Mouse (Mus musculus): Measurements from ENCODE around the gene Fbxo46. TPM values are rescaled to one million over a fixed set of nuclear protein-coding genes. Genes with fewer than 3 reads are reported as not detected.

Fbxo46 gene
- total and polyA plus RNA-seq, 2 experiments from 2014 or later, result 9.9 to 20.6 TPM

GRCm38 (mm10) chr7:19127744-19128143 is 8.1 kb downstream of the Fbxo46 start:
- no peak for ATAC-seq (ENCODE audit: low FRiP score)
- no peak for DNase-seq (ENCODE audit: low spot score)
- Histone ChIP-seq H3K27ac (ENCODE audit: low read depth, low read length) (no peak overlapping the region), H3K36me3 (ENCODE audit: insufficient read depth, low read length) (no peaks in the 10 kb centered on the region), H3K27me3 (ENCODE audit: insufficient read depth, low read length) (no peaks in the 10 kb centered on the region), H3K4me3 (ENCODE audit: low read depth, low read length) (no peak overlapping the region), H3K4me2 (ENCODE audit: low read depth, low read length, poor library complexity, severe bottlenecking) (no peak overlapping the region), H3K9ac (replicated peaks; ENCODE audit: low read length, poor library complexity, severe bottlenecking) (no peak overlapping the region), H3K4me1 (ENCODE audit: insufficient read depth, low read length) (no peaks in the 10 kb centered on the region), H3K9me3 (ENCODE audit: low read length) (no peaks in the 10 kb centered on the region)
- TF ChIP-seq CTCF (IDR thresholded peaks at IDR 0.05), result no peak
- 95% methylated on average over 5 of the region's 5 CpGs for WGBS

GRCm38 (mm10) chr7:19129396-19129795 is 9.7 kb downstream of the Fbxo46 start:
- H3K36me3 ChIP-seq (ENCODE audit: insufficient read depth, low read length), result no peaks in the 10 kb centered on the region
- no peak overlapping the region for H3K9ac ChIP-seq (replicated peaks; ENCODE audit: low read length, poor library complexity, severe bottlenecking)
- DNase-seq (ENCODE audit: low spot score) (no peak), ATAC-seq (ENCODE audit: low FRiP score) (no peak)
- no peak overlapping the region for H3K4me3 ChIP-seq (ENCODE audit: low read depth, low read length)
- no peak overlapping the region for H3K4me2 ChIP-seq (ENCODE audit: low read depth, low read length, poor library complexity, severe bottlenecking)
- H3K9me3 ChIP-seq (ENCODE audit: low read length), result no peaks in the 10 kb centered on the region
- no peaks in the 10 kb centered on the region for H3K4me1 ChIP-seq (ENCODE audit: insufficient read depth, low read length)
- TF ChIP-seq CTCF (IDR thresholded peaks at IDR 0.05), result no peak
- H3K27me3 ChIP-seq (ENCODE audit: insufficient read depth, low read length), result no peaks in the 10 kb centered on the region
- H3K27ac ChIP-seq (ENCODE audit: low read depth, low read length), result no peak overlapping the region
- 97% methylated on average over 5 of the region's 5 CpGs for WGBS

GRCm38 (mm10) chr7:19130657-19131056 is 11.0 kb downstream of the Fbxo46 start:
- peak overlapping the region; percentile 90 for H3K27ac ChIP-seq (ENCODE audit: low read depth, low read length)
- peaks cover 5% of the 10 kb centered on the region; the same call in 1 of the 2 replicates for H3K36me3 ChIP-seq (ENCODE audit: insufficient read depth, low read length)
- H3K4me2 ChIP-seq (ENCODE audit: low read depth, low read length, poor library complexity, severe bottlenecking), result peak overlapping the region; percentile 45
- H3K4me3 ChIP-seq (ENCODE audit: low read depth, low read length), result peak overlapping the region; percentile 27; the same call in 1 of the 2 replicates
- H3K9ac ChIP-seq (replicated peaks; ENCODE audit: low read length, poor library complexity, severe bottlenecking), result peak overlapping the region; percentile 50
- H3K27me3 ChIP-seq (ENCODE audit: insufficient read depth, low read length), result no peaks in the 10 kb centered on the region
- peak; percentile 14; the same call in 1 of the 2 replicates for ATAC-seq (ENCODE audit: low FRiP score)
- WGBS, result 34% methylated on average over 4 of the region's 4 CpGs
- no peaks in the 10 kb centered on the region for H3K9me3 ChIP-seq (ENCODE audit: low read length)
- TF ChIP-seq CTCF (IDR thresholded peaks at IDR 0.05), result peak; percentile 51
- no peaks in the 10 kb centered on the region for H3K4me1 ChIP-seq (ENCODE audit: insufficient read depth, low read length)
- DNase-seq (ENCODE audit: low spot score), result no peak

- peak overlapping the region; percentile 90 for H3K27ac ChIP-seq (ENCODE audit: low read depth, low read length)
- peak; percentile 99 for DNase-seq (ENCODE audit: low spot score)
- peak overlapping the region; percentile 39 for H3K4me3 ChIP-seq (ENCODE audit: low read depth, low read length)
- under 1% methylated on average over 39 of the region's 39 CpGs for WGBS
- H3K9ac ChIP-seq (replicated peaks; ENCODE audit: low read length, poor library complexity, severe bottlenecking), result peak overlapping the region; percentile 50
- H3K9me3 ChIP-seq (ENCODE audit: low read length), result no peaks in the 10 kb centered on the region
- no peaks in the 10 kb centered on the region for H3K4me1 ChIP-seq (ENCODE audit: insufficient read depth, low read length)
- peak; percentile 94 for TF ChIP-seq CTCF (IDR thresholded peaks at IDR 0.05)
- H3K36me3 ChIP-seq (ENCODE audit: insufficient read depth, low read length), result peaks cover 13% of the 10 kb centered on the region; the same call in 1 of the 2 replicates
- ATAC-seq (ENCODE audit: low FRiP score), result peak; percentile 98
- peak overlapping the region; percentile 62 for H3K4me2 ChIP-seq (ENCODE audit: low read depth, low read length, poor library complexity, severe bottlenecking)
- H3K27me3 ChIP-seq (ENCODE audit: insufficient read depth, low read length), result no peaks in the 10 kb centered on the region
These were observed 11.7 kb downstream of the Fbxo46 start for GRCm38 (mm10) chr7:19131324-19131848.

GRCm38 (mm10) chr7:19136168-19136567 is 16.5 kb downstream of the Fbxo46 start:
- Histone ChIP-seq H3K4me3 (ENCODE audit: low read depth, low read length) (no peak overlapping the region), H3K4me2 (ENCODE audit: low read depth, low read length, poor library complexity, severe bottlenecking) (no peak overlapping the region), H3K4me1 (ENCODE audit: insufficient read depth, low read length) (no peaks in the 10 kb centered on the region), H3K9ac (replicated peaks; ENCODE audit: low read length, poor library complexity, severe bottlenecking) (no peak overlapping the region), H3K36me3 (ENCODE audit: insufficient read depth, low read length) (peaks cover 44% of the 10 kb centered on the region), H3K27ac (ENCODE audit: low read depth, low read length) (no peak overlapping the region), H3K27me3 (ENCODE audit: insufficient read depth, low read length) (no peaks in the 10 kb centered on the region), H3K9me3 (ENCODE audit: low read length) (no peaks in the 10 kb centered on the region)
- 95% methylated on average over 13 of the region's 13 CpGs for WGBS
- TF ChIP-seq CTCF (IDR thresholded peaks at IDR 0.05), result no peak
- ATAC-seq (ENCODE audit: low FRiP score), result no peak
- no peak for DNase-seq (ENCODE audit: low spot score)

GRCm38 (mm10) chr7:19136673-19137334 is 17.1 kb downstream of the Fbxo46 start:
- Histone ChIP-seq H3K27me3 (ENCODE audit: insufficient read depth, low read length) (no peaks in the 10 kb centered on the region), H3K9ac (replicated peaks; ENCODE audit: low read length, poor library complexity, severe bottlenecking) (no peak overlapping the region), H3K27ac (ENCODE audit: low read depth, low read length) (no peak overlapping the region), H3K9me3 (ENCODE audit: low read length) (no peaks in the 10 kb centered on the region), H3K4me1 (ENCODE audit: insufficient read depth, low read length) (no peaks in the 10 kb centered on the region), H3K36me3 (ENCODE audit: insufficient read depth, low read length) (peaks cover 45% of the 10 kb centered on the region), H3K4me3 (ENCODE audit: low read depth, low read length) (no peak overlapping the region), H3K4me2 (ENCODE audit: low read depth, low read length, poor library complexity, severe bottlenecking) (no peak overlapping the region)
- ATAC-seq (ENCODE audit: low FRiP score) (no peak), DNase-seq (ENCODE audit: low spot score) (no peak)
- WGBS, result 93% methylated on average over 38 of the region's 38 CpGs
- no peak for TF ChIP-seq CTCF (IDR thresholded peaks at IDR 0.05)
